Mouse (Mus musculus): ENCODE data around the gene Olfr819.

DNA sequence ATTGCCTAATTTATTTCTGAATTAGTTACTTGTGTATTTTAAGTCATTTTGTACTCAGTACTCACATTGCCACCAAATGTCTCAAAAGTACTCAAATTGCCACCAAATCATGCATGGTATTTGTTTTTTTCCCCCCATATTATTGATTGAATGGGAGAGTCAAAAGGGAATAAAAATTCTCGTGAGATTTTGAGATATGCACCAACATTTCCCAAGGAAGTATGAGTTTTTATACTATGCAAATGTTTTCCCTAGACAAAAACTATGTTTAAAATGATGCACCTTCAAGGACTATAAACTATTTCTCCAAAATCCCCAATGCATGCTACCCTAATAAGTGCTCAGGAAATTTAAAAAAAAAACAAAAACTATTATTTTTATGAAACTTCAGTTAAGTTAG lies 51.6 kb downstream of the Olfr819 start, which contains the start of gene Olfr816:
- TF ChIP-seq CTCF (IDR thresholded peaks at IDR 0.05; ENCODE audit: extremely low read depth, insufficient read length, insufficient replicate concordance, low read depth, low read length) (no peak), POLR2A (IDR thresholded peaks at IDR 0.05; ENCODE audit: low read depth, low read length) (no peak)
